Mouse (Mus musculus): ENCODE measurements around the gene Hoxb8.

GRCm38 (mm10) chr11:96257141-96257540, 24.6 kb upstream of the Hoxb8 start:
- TF ChIP-seq POLR2A (IDR thresholded peaks at IDR 0.05; ENCODE audit: insufficient read depth, low read length) (no peak), EP300 (IDR thresholded peaks at IDR 0.05; ENCODE audit: insufficient read depth, low read depth, low read length) (no peak), CTCF (IDR thresholded peaks at IDR 0.05; ENCODE audit: low read depth, low read length) (no peak)
